Mouse (Mus musculus): ENCODE measurements around the gene Man1c1. TPM values are rescaled to one million over a fixed set of nuclear protein-coding genes. Genes with fewer than 3 reads are reported as not detected.

Gene Man1c1
- polyA plus RNA-seq, 1 experiment from 2014 or later = 3.7 TPM

DNA sequence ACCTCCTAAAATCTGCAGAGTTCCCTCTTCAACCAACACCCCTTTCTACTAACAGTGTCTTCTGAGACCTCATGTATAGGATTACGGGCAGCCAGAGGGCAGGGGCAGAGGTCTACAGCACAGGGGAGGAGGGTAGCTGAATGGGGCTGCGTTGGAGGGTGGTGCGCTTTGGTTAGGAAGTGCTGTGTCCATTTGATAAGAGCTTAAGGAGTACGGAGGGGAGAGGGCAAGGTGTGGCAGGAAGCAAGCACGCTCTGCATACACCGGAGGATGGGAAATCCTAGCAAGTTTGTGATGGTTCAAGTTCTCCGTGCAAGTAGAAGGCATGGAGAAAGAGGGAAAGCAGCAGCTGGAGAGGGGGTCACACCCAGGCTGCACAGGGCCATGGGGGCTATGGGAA is 102.1 kb downstream of the Man1c1 start:
- 22% methylated on average over 7 of the region's 7 CpGs for WGBS
- Histone ChIP-seq H3K27me3 (ENCODE audit: insufficient read depth, low read length) (no peaks in the 10 kb centered on the region), H3K9ac (replicated peaks; ENCODE audit: low read length) (no peak overlapping the region), H3K27ac (ENCODE audit: low read length) (no peak overlapping the region), H3K4me3 (ENCODE audit: low read length) (no peak overlapping the region), H3K4me2 (replicated peaks; ENCODE audit: low read depth, low read length) (no peak overlapping the region), H3K36me3 (ENCODE audit: insufficient read depth, low read length) (no peaks in the 10 kb centered on the region), H3K9me3 (ENCODE audit: low read length) (no peaks in the 10 kb centered on the region), H3K4me1 (ENCODE audit: insufficient read depth, low read length) (peaks cover 34% of the 10 kb centered on the region)
- ATAC-seq (ENCODE audit: low FRiP score, low TSS enrichment) = no peak

DNA sequence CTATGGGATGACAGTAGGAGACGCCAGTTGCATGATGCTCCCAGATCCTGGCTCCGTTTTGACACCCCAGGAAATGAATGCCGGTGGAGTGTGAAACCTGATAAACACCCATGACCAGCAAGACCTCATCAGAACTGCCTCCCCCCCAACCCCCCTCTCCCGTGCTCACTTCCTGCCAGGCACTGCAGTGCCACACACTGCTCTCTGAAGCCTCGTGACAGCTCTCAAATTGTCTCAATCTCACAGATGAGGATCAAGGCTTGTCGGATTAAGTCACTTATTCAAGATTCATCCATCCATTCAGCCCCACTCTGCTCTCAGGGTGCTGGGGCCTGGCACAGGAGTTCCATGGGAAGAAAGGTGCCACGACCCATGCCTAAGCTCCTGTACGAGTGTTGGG is 102.7 kb downstream of the Man1c1 start:
- no peak overlapping the region for H3K4me2 ChIP-seq (replicated peaks; ENCODE audit: low read depth, low read length)
- no peak overlapping the region; the same call in 1 of the 2 replicates for H3K27ac ChIP-seq (ENCODE audit: low read length)
- WGBS = 18% methylated on average over 8 of the region's 8 CpGs
- H3K4me1 ChIP-seq (ENCODE audit: insufficient read depth, low read length) = peaks cover 38% of the 10 kb centered on the region
- no peak overlapping the region for H3K4me3 ChIP-seq (ENCODE audit: low read length)
- H3K27me3 ChIP-seq (ENCODE audit: insufficient read depth, low read length) = no peaks in the 10 kb centered on the region
- H3K36me3 ChIP-seq (ENCODE audit: insufficient read depth, low read length) = no peaks in the 10 kb centered on the region
- H3K9ac ChIP-seq (replicated peaks; ENCODE audit: low read length) = no peak overlapping the region
- H3K9me3 ChIP-seq (ENCODE audit: low read length) = no peaks in the 10 kb centered on the region
- no peak for ATAC-seq (ENCODE audit: low FRiP score, low TSS enrichment)

DNA sequence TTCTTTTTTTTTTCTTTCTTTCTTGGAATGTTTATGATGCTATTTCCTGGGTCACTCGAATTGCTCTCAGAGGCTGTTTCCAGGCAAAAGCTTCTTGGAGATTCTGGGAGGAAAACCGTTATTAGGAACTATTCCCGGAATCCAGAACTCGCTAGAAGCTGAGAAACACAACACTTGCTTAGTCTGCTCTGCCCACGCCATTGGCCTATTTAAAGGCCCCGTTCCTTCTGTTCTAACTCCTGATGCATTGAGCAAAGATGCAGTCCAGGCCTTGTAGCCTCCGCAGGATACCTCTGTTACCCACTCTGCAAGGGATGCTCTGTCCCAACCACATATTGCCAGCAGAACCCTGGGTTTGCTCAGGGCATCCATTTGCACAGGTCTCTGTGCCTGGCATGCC is 103.3 kb downstream of the Man1c1 start:
- H3K4me3 ChIP-seq (ENCODE audit: low read length) = no peak overlapping the region
- peaks cover 42% of the 10 kb centered on the region for H3K4me1 ChIP-seq (ENCODE audit: insufficient read depth, low read length)
- no peak for ATAC-seq (ENCODE audit: low FRiP score, low TSS enrichment)
- H3K9ac ChIP-seq (replicated peaks; ENCODE audit: low read length) = no peak overlapping the region
- peak overlapping the region; percentile 40; the same call in 1 of the 2 replicates for H3K27ac ChIP-seq (ENCODE audit: low read length)
- no peaks in the 10 kb centered on the region for H3K27me3 ChIP-seq (ENCODE audit: insufficient read depth, low read length)
- H3K4me2 ChIP-seq (replicated peaks; ENCODE audit: low read depth, low read length) = no peak overlapping the region
- WGBS = 46% methylated on average over 7 of the region's 7 CpGs
- no peaks in the 10 kb centered on the region for H3K36me3 ChIP-seq (ENCODE audit: insufficient read depth, low read length)
- no peaks in the 10 kb centered on the region for H3K9me3 ChIP-seq (ENCODE audit: low read length)

DNA sequence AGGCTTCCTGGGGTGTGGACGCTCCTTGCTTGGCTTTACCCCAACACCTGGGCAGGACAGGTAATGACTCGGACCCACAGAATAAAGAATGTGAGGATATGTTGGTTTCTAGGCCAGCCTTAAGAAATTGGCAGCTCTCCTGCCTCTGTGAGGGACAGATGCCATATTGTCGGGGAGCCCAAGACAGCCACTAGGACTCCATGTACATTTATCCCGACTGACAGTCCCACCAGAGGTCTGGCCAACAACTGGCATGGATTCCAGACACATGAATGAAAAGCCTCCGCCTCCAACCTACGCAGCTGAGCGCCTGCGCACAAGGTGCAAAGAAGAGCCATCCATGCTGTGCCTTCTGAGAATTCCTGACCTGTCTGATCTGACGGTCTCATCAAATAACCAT is 104.0 kb downstream of the Man1c1 start:
- no peak overlapping the region for H3K4me3 ChIP-seq (ENCODE audit: low read length)
- no peaks in the 10 kb centered on the region for H3K27me3 ChIP-seq (ENCODE audit: insufficient read depth, low read length)
- no peaks in the 10 kb centered on the region for H3K9me3 ChIP-seq (ENCODE audit: low read length)
- ATAC-seq (ENCODE audit: low FRiP score, low TSS enrichment) = no peak
- H3K4me1 ChIP-seq (ENCODE audit: insufficient read depth, low read length) = peaks cover 42% of the 10 kb centered on the region
- H3K4me2 ChIP-seq (replicated peaks; ENCODE audit: low read depth, low read length) = no peak overlapping the region
- WGBS = 93% methylated on average over 9 of the region's 9 CpGs
- H3K9ac ChIP-seq (replicated peaks; ENCODE audit: low read length) = no peak overlapping the region
- H3K27ac ChIP-seq (ENCODE audit: low read length) = no peak overlapping the region
- no peaks in the 10 kb centered on the region for H3K36me3 ChIP-seq (ENCODE audit: insufficient read depth, low read length)

DNA sequence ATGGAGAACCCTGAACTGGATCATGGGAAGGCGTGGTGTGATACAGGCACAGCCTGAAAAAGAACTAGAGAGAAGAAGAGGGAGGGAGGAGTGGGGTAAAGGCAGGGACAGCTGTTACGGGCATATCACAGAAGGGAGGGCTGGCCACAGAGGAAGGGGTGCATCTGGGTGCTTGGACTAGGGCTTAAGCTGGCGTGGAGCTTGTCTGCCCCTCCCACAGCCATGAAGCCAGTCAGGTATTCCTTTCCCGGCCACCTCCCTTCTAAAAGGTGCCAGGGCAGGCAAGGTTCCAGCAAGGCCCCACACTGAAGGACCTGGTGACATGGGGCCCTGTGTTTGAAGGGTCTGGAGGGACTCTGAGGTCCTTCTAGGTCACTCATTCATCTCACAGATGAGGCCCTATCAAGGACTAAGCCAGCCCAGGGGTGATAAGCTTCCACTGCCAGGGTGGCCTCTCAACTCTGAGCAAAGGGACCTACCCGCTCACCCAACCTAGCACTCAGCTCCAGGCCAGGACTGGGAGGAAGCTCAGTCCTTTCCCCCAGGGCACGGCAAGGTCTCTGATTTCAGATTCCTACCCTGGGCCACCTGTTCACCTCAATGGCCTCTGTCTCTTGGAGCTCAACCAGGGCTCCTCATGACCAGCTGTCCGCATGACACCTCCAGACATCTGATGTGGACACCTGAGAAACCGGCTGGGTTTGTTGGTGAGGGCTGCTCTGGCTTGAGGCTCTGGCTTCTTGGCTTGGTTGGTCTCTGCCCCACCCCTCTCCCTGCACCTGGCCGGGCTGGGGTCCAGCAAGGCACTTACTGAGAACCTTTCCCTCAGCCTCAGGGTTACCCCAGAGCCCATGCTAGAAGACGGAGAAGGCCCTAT is 107.0 kb downstream of the Man1c1 start:
- H3K36me3 ChIP-seq (ENCODE audit: insufficient read depth, low read length) = no peaks in the 10 kb centered on the region
- H3K27me3 ChIP-seq (ENCODE audit: insufficient read depth, low read length) = no peaks in the 10 kb centered on the region
- ATAC-seq (ENCODE audit: low FRiP score, low TSS enrichment) = no peak
- WGBS = 73% methylated on average over 10 of the region's 10 CpGs
- H3K27ac ChIP-seq (ENCODE audit: low read length) = no peak overlapping the region
- H3K4me3 ChIP-seq (ENCODE audit: low read length) = no peak overlapping the region
- H3K9me3 ChIP-seq (ENCODE audit: low read length) = no peaks in the 10 kb centered on the region
- H3K4me2 ChIP-seq (replicated peaks; ENCODE audit: low read depth, low read length) = no peak overlapping the region
- peaks cover 24% of the 10 kb centered on the region for H3K4me1 ChIP-seq (ENCODE audit: insufficient read depth, low read length)
- H3K9ac ChIP-seq (replicated peaks; ENCODE audit: low read length) = no peak overlapping the region

DNA sequence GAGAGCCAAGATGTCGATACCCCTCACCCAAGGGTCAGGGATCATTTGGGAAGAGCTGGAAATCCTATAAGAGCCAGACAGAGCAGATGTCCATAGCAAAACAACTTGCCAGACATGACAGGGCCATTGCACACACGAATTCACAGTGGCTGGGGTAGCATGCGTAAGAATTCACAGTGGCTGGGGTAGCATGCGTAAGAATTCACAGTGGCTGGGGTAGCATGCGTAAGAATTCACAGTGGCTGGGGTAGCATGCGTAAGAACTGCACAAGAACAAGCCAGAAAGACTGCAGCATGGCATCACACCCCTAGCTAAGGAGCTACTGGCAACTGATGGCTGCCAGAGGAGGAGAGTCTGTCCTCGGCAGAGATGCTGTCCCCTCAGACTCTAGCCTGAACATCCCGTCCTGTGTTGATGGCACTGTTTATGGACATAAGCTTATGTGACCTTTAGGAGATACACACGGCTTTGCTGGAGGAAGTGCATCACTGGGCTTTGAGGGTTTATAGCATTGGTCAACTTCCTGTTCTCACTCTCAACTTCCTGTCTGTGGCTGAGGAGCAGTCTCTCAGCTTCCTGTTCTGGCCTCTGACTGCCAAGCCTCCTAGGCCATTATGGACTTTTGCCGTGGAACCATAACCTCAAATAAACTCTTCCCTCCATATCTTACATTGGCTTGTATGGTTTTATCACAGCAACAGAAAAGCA is 109.2 kb downstream of the Man1c1 start:
- Histone ChIP-seq H3K9me3 (ENCODE audit: low read length) (no peaks in the 10 kb centered on the region), H3K27ac (ENCODE audit: low read length) (no peak overlapping the region), H3K4me3 (ENCODE audit: low read length) (no peak overlapping the region), H3K4me2 (replicated peaks; ENCODE audit: low read depth, low read length) (no peak overlapping the region), H3K9ac (replicated peaks; ENCODE audit: low read length) (no peak overlapping the region), H3K27me3 (ENCODE audit: insufficient read depth, low read length) (no peaks in the 10 kb centered on the region), H3K4me1 (ENCODE audit: insufficient read depth, low read length) (peaks cover 20% of the 10 kb centered on the region), H3K36me3 (ENCODE audit: insufficient read depth, low read length) (no peaks in the 10 kb centered on the region)
- no peak for ATAC-seq (ENCODE audit: low FRiP score, low TSS enrichment)
- 90% methylated on average over 10 of the region's 10 CpGs for WGBS

DNA sequence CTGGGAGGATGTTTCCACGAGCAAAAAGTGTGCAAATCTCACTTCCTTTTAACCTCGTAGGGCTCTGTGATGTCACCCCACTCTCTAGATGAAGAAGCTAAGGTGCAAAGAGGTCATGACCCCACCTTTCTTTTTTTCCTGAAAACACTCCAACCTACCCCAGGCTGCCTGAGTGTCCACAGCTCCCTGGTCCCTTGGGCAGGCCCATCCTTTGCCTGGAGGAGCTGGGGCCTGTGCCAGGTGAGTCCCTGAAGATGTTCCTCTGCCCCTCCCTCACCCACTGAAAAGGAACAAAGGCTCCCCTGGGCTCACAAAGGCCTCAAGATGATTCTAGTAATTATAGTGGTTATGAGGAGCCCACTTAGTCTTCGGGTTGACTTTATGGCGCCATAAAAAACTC is 111.6 kb downstream of the Man1c1 start:
- no peaks in the 10 kb centered on the region for H3K36me3 ChIP-seq (ENCODE audit: insufficient read depth, low read length)
- peaks cover 20% of the 10 kb centered on the region for H3K4me1 ChIP-seq (ENCODE audit: insufficient read depth, low read length)
- no peaks in the 10 kb centered on the region for H3K9me3 ChIP-seq (ENCODE audit: low read length)
- 46% methylated on average over 4 of the region's 4 CpGs for WGBS
- no peak overlapping the region for H3K9ac ChIP-seq (replicated peaks; ENCODE audit: low read length)
- no peak overlapping the region for H3K4me2 ChIP-seq (replicated peaks; ENCODE audit: low read depth, low read length)
- peak overlapping the region; percentile 39; the same call in 1 of the 2 replicates for H3K27ac ChIP-seq (ENCODE audit: low read length)
- no peak for ATAC-seq (ENCODE audit: low FRiP score, low TSS enrichment)
- no peaks in the 10 kb centered on the region for H3K27me3 ChIP-seq (ENCODE audit: insufficient read depth, low read length)
- no peak overlapping the region for H3K4me3 ChIP-seq (ENCODE audit: low read length)

DNA sequence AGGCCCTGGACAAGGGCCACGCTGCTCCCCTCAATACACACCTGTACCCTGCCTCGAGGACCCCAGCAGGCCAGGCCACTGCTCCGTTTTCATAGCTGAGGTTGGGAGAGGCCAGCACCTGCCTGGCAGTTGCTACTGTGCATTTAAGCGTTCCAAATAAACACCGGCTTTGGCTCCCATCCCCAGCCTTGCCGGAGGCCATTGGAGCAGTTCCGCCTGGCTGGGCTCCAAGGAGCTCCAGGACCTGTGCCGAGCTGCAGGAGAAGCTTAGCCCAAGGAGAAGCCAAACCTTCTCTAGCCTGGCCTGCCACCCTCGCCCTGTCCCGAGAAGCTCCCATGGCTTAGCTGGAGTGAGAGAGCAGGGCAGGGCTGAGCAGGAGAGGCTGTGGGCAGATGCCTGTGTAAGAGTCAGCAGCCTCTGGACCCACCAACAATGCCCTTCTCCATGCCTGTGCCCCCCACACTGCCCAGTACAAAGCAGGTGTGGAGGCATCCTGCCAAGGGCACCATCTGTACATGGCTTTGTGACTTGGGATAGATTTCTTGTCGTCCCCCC is 112.5 kb downstream of the Man1c1 start:
- Histone ChIP-seq H3K9me3 (ENCODE audit: low read length) (no peaks in the 10 kb centered on the region), H3K27me3 (ENCODE audit: insufficient read depth, low read length) (no peaks in the 10 kb centered on the region), H3K9ac (replicated peaks; ENCODE audit: low read length) (no peak overlapping the region), H3K4me3 (ENCODE audit: low read length) (no peak overlapping the region), H3K36me3 (ENCODE audit: insufficient read depth, low read length) (no peaks in the 10 kb centered on the region), H3K4me2 (replicated peaks; ENCODE audit: low read depth, low read length) (no peak overlapping the region), H3K27ac (ENCODE audit: low read length) (peak overlapping the region; percentile 78), H3K4me1 (ENCODE audit: insufficient read depth, low read length) (peaks cover 18% of the 10 kb centered on the region)
- 23% methylated on average over 11 of the region's 11 CpGs for WGBS
- peak; percentile 72 for ATAC-seq (ENCODE audit: low FRiP score, low TSS enrichment)

DNA sequence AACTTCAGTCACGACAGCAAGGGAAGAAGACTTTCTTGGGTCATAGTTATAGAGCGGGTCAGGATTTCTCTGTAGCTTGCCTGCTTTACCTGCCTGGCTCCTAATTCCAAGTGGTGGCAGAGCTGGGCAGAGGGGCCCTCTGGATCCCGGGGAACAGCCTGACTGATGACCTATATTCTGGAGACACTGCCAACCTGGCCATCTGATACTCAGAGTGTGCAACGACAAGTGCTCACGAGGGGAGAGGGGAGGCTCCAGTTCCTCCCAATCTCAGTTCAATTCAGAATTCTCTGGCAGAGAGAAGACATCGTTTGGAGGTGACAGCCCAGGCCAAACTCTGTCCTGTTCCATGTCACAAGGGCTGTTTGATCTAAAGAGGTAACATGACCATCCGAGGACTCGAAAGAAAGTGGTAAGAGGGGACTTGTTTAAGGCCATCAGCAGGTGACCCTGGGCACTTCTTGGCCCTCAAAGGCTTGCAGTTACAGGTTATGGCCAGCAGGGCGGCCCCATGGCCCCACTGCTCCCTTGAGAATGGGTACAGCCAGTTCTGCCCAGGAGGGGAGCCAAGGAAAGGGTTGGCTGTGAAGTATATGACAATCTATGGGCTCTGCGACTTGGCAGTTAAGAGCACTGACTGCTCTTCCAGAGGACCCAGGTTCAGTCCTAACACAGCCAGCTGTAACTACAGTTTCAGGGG is 113.7 kb downstream of the Man1c1 start:
- 73% methylated on average over 10 of the region's 10 CpGs for WGBS

More for the DNA sequence above, 113.7 kb downstream of the Man1c1 start:
- H3K36me3 ChIP-seq (ENCODE audit: insufficient read depth, low read length) = no peaks in the 10 kb centered on the region
- H3K4me3 ChIP-seq (ENCODE audit: low read length) = no peak overlapping the region
- H3K27me3 ChIP-seq (ENCODE audit: insufficient read depth, low read length) = no peaks in the 10 kb centered on the region
- no peaks in the 10 kb centered on the region for H3K9me3 ChIP-seq (ENCODE audit: low read length)
- ATAC-seq (ENCODE audit: low FRiP score, low TSS enrichment) = no peak
- no peak overlapping the region for H3K9ac ChIP-seq (replicated peaks; ENCODE audit: low read length)
- no peak overlapping the region for H3K4me2 ChIP-seq (replicated peaks; ENCODE audit: low read depth, low read length)
- H3K4me1 ChIP-seq (ENCODE audit: insufficient read depth, low read length) = peaks cover 13% of the 10 kb centered on the region
- H3K27ac ChIP-seq (ENCODE audit: low read length) = no peak overlapping the region

All from kidney, embryonic 16.5 days (tissue).